Mouse (Mus musculus): ENCODE results near the gene Jakmip3.

The Jakmip3 gene

GRCm38 (mm10) chr7:138947741-138948140, 7.2 kb downstream of the Jakmip3 start:
- no peak for DNase-seq (ENCODE audit: low spot score in 2 of 2)

GRCm38 (mm10) chr7:138948309-138948708, 7.8 kb downstream of the Jakmip3 start:
- DNase-seq (ENCODE audit: low spot score in 2 of 2): no peak

GRCm38 (mm10) chr7:138955787-138956186, 15.3 kb downstream of the Jakmip3 start:
- DNase-seq (ENCODE audit: low spot score in 2 of 2): no peak

GRCm38 (mm10) chr7:138957106-138957505, 16.6 kb downstream of the Jakmip3 start:
- DNase-seq (ENCODE audit: low spot score in 2 of 2): no peak

- no peak for DNase-seq (ENCODE audit: low spot score in 2 of 2)
Measured at GRCm38 (mm10) chr7:138959747-138960146, 19.2 kb downstream of the Jakmip3 start.

GRCm38 (mm10) chr7:138963756-138964155, 23.2 kb downstream of the Jakmip3 start:
- no peak for DNase-seq (ENCODE audit: low spot score in 2 of 2)

- no peak for DNase-seq (ENCODE audit: low spot score in 2 of 2)
Measured at GRCm38 (mm10) chr7:138968010-138968620, 27.6 kb downstream of the Jakmip3 start.

GRCm38 (mm10) chr7:138977510-138977909, 37.0 kb downstream of the Jakmip3 start:
- no peak for DNase-seq (ENCODE audit: low spot score in 2 of 2)

- DNase-seq (ENCODE audit: low spot score in 2 of 2): no peak
Measured at GRCm38 (mm10) chr7:138984576-138984975, 44.0 kb downstream of the Jakmip3 start.

GRCm38 (mm10) chr7:138989156-138989555, 48.6 kb downstream of the Jakmip3 start:
- no peak for DNase-seq (ENCODE audit: low spot score in 2 of 2)

- no peak for DNase-seq (ENCODE audit: low spot score in 2 of 2)
Measured at GRCm38 (mm10) chr7:139002692-139003091, 62.2 kb downstream of the Jakmip3 start.

- no peak for DNase-seq (ENCODE audit: low spot score in 2 of 2)
Measured at GRCm38 (mm10) chr7:139003250-139003649, 62.7 kb downstream of the Jakmip3 start.

GRCm38 (mm10) chr7:139009786-139010502, 69.4 kb downstream of the Jakmip3 start:
- DNase-seq (ENCODE audit: low spot score in 2 of 2): no peak

GRCm38 (mm10) chr7:139011027-139011426, 70.5 kb downstream of the Jakmip3 start:
- DNase-seq (ENCODE audit: low spot score in 2 of 2): no peak

GRCm38 (mm10) chr7:139011586-139011985, 71.1 kb downstream of the Jakmip3 start:
- DNase-seq (ENCODE audit: low spot score in 2 of 2): no peak

GRCm38 (mm10) chr7:139012767-139013369, 72.3 kb downstream of the Jakmip3 start:
- DNase-seq (ENCODE audit: low spot score in 2 of 2): no peak

GRCm38 (mm10) chr7:139015143-139015542, 74.6 kb downstream of the Jakmip3 start:
- DNase-seq (ENCODE audit: low spot score in 2 of 2): no peak

- no peak for DNase-seq (ENCODE audit: low spot score in 2 of 2)
Measured at GRCm38 (mm10) chr7:139016288-139016687, 75.8 kb downstream of the Jakmip3 start.

- no peak for DNase-seq (ENCODE audit: low spot score in 2 of 2)
Measured at GRCm38 (mm10) chr7:139017249-139017903, 76.8 kb downstream of the Jakmip3 start.

- no peak for DNase-seq (ENCODE audit: low spot score in 2 of 2)
Measured at GRCm38 (mm10) chr7:139020884-139021283, 80.4 kb downstream of the Jakmip3 start.

- DNase-seq (ENCODE audit: low spot score in 2 of 2): no peak
Measured at GRCm38 (mm10) chr7:139021326-139021725, 80.8 kb downstream of the Jakmip3 start.

- no peak for DNase-seq (ENCODE audit: low spot score in 2 of 2)
Measured at GRCm38 (mm10) chr7:139027136-139027535, 86.6 kb downstream of the Jakmip3 start.

All from spleen, postnatal 36 days (tissue).